Mouse (Mus musculus): ENCODE measurements at regions not wholly inside any gene's neighbourhood (a gene's known extent, or its start where the extent isn't known, plus 50 kb on each side); places are given as distances from the start of the nearest gene placed in this dataset.

GRCm38 (mm10) chrX:105346420-105346819, 153.2 kb upstream of the Cypt2 start:
- DNase-seq (ENCODE audit: low spot score), result no peak

DNA sequence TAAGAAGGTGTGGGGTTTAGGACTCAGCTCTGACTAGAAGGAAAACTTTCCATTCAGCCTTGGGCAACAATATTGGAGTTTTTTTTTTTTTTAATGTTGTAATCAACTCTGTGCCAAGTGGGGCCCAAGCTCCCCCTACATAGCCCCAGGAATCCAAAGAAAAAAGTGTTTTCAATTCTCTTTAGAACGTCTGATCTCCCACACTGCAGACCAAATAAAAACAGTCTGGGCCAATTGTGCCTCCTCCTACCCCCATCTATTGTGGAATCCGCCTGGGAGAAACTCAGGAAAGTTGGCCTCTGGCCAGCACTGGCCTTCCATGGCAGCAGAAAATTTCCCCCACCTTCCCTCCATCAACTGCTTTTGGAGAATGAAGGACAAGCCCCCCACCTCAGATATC, 133.3 kb upstream of the Cypt2 start:
- DNase-seq (ENCODE audit: low spot score), result no peak

GRCm38 (mm10) chrX:105367979-105368378, 131.6 kb upstream of the Cypt2 start:
- no peak for DNase-seq (ENCODE audit: low spot score)

- no peak for DNase-seq (ENCODE audit: low spot score)
Measured at GRCm38 (mm10) chrX:105390506-105390905, 109.1 kb upstream of the Cypt2 start.

DNA sequence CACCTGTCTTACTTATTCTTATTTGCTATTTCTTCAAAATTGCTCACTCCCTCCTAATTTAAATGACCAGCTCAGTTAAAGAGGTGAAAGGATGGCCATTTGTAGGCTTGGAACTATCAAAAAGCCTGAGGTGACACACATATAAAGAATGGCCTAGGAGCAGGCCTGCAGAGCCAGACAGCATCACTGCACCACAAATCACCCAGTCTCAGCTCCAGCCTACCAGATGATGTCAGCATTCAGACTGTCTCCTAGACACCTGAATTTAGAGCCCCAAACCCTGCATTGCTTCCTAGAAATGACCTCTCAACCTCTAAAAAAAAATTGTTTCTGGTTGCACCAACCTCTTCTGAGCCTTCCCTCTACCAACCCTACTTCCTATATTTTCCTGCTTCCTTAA, 108.5 kb upstream of the Cypt2 start:
- DNase-seq (ENCODE audit: low spot score), result no peak

DNA sequence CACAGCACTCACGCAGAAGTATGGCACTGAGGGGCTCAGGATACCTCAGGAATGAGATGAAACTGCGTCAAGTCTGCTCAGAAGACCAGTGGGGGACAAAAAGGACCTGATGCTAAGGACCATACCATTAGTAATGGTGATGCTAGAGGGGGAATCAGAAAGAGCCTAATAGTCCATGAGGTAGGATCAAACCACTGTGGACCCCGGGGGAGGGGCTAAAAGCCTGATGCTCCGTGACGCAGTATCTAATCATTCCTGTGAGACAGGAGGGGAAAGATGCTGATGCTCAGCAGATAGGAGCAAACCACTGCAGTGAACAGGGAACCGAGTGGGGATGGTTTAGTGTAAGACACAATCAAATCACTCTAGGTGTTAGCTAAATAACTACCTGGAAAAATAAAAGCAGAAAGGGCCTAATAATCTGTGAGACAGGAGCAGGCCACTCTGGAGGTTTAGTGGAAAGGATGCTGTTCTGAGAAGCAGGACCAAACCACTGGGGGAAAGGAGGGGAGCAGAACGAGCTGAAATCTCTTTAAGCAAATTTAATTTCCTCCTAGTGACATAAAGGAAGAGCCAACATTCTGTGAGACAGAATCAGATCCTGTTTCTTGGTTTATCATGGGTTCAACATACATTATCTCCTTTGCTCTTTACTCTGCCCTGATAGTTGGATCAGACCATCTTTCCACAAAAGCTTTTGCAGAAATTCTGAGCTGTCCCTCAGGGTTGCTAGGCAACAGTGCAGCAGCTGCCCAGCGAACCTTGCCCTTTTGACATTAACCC, 107.7 kb upstream of the Cypt2 start:
- DNase-seq (ENCODE audit: low spot score), result peak; percentile 83

DNA sequence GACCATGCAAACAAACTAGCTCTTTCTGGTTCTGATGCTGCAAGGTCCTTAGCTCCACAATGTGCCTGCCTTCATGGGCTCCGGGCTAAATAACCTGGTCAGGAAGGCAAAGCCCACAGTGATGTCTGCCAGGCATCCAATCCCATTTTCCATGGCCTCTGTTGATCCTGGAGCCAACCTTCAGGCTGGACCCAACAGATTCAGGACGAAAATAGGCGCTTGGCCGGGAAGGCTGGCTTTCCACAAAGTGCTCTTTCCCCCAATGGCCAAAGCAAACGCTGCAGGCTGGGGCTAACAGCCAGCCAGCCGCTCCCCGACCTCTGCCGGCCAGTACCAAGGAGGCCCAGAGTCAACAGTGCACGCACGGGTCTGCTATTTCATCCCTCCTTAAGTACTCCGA, 106.3 kb upstream of the Cypt2 start:
- DNase-seq (ENCODE audit: low spot score), result peak; percentile 25

GRCm38 (mm10) chrX:105413351-105413750, 86.2 kb upstream of the Cypt2 start:
- no peak for DNase-seq (ENCODE audit: low spot score)

GRCm38 (mm10) chrX:105420976-105421375, 78.6 kb upstream of the Cypt2 start:
- no peak for DNase-seq (ENCODE audit: low spot score)
